Mouse (Mus musculus) lung, postnatal 4 days (tissue): ENCODE measurements around the gene Dnajc2.

Source experiments
- DNase-seq, 2 experiments: peaks; one replicate each; pipeline ENCODE4 v3.0.0; 2021

Dnajc2 gene

DNA sequence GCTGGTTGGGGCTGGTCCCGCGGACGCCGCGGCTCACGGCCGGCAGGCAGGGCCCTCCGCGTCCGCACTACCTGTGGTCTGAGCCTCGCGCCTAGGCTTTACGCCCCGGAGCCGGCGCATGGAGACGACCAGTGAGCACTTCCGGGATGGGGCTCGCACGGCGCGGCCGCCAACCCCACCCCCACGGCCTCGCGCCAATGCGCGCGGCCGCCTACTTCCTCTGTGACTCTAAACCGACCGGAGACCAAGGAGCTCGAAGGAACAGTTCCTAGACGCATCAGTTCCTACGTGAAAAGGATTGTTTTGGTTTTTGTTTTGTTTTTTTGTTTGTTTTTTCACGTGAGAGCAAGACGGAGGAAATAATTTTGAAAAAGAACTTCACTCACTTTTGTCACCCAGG, at the start of gene Dnajc2, which contains the start of gene Psmc2:
Gene Dnajc2, minus strand, starts transcription at position 199 of the 400 bp plus-strand sequence.
Gene Psmc2, plus strand, starts transcription at position 231 of the 400 bp plus-strand sequence.
- DNase-seq, result peak; percentile 92 to 95

DNA sequence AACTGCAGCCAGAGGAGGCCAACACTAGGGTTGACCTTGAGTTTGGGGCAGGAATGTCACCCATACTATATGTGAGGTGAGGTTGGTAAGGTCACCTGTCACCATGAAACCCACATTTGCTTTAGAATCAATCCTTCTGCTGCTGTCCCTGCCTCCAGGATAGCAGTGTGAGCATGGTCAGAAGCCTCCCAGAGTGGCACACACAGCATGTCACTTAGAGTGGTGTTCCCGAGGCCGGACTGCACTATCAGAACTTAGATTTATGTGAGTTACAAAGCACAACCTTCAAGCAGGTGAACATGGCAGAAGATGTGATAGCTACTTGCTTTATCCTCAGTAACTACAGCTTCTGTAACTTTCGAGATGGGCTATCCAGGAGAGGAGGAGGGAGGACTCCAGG, 46.7 kb upstream of the Dnajc2 start:
- no peak for DNase-seq

DNA sequence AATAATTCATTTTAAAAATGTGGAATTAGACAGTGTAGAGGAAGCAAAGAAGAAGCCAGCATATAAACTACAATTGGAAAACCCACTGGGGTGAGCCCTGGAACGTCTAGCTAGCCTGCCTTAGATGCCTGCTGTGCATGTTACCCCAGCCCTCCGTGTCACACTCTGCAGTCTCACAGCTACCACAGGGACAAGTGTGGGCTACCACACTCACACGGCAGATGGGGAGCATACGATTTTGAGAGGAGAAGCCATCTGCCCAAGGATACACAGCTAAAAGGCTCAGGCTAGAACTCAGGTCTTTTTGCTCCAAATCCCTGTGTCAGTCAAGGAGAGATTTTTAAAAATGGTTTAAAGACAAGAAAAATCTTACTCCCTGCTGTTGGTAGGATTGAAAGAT, 43.8 kb upstream of the Dnajc2 start:
- no peak for DNase-seq

DNA sequence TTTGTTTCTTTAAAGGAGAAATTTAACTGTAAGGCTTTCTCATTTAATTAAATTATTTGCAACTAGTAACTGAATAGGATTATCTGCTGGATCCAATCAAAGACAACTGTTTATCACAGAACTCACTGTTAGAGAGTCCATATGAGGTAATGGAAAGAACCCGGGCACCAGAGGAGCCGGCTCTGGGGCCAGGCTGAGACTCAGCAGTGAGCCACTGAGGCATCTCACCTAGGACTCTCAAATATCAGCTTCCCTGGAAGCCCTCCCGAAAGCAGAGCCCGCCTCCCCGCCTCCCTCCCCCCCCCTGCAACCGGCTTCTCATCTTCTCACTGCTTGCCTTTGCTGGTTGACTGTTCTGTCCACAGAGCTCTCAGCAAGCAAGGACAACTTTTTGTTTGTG, 42.6 kb upstream of the Dnajc2 start:
- DNase-seq, result no peak

DNA sequence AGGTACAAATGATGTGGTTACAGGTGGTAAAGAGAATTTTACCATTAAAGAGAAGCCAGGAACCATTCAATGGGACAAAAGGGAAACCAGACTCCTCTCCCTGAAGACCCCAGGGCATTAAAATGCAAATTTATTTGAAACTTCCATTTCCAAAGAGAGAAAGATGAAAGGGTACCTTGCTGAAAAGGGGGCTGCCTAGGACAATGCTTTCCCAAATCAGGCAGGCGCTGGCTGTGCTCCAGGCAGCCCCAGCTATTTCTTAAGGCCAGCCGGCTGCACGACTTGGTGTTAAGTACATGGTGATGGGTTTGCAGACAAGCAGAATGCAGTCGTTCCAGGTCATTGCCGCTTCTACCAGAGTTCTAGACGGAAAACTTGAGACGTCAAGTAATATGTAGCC, 41.3 kb upstream of the Dnajc2 start:
- DNase-seq, result no peak

DNA sequence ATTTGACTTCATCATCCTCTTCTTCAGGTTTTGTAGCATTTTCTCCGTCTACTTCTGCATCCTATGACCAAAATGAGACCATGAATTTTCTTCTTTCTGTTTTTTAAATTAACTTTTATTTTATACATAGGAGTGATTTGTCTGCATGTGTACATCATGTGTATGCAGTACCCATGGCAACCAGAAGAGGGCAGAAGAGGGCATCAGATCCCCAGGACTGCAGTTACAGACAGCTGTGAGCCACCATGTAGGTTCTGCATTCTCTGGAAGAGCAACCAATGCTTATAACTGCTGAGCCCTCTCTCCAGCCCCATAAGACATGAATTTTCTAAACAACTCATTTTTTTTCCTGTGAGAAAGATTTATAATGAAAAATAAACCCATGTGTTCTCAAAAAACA, 28.9 kb upstream of the Dnajc2 start:
- DNase-seq, result peak in 1 of 2 experiments; percentile 41

DNA sequence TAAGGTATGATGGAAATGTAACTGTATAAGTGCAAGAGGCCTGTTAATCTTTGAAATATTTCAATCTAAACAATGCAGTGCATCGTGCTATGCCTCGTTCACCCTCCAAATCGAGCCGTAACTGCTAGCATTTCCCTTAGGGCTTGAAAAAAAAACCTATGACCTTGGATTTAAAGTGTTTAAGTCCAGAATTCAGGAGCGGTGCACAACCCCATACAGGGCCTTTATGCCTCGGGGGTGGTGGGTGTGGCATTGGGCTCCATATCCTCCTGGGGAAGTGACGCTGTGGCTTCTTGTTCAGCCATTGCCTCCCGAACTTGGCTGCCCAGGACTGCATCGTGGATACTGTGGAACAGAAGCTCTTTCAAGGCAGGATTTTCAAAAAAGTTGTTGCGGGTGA, 25.9 kb upstream of the Dnajc2 start:
- no peak for DNase-seq

DNA sequence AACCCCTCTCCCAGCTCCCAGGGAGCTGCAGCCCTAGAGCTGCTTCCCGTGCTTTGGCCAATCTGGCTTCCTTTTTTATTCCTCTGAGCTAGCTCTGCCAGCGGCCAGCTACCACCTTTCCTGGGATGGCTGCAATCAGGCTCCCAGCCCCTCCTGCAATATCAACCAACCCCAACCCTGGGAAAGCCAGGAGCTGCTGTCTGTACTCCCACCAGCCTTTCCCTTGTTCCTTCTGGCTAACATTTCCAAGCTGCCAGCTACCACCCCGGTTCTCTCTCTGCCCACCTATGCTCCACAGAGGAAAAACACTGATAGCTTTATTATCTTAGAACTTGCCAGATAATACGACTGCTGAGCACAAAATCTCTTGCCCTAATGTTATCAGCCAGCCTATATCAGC, 19.8 kb upstream of the Dnajc2 start:
- DNase-seq, result no peak

DNA sequence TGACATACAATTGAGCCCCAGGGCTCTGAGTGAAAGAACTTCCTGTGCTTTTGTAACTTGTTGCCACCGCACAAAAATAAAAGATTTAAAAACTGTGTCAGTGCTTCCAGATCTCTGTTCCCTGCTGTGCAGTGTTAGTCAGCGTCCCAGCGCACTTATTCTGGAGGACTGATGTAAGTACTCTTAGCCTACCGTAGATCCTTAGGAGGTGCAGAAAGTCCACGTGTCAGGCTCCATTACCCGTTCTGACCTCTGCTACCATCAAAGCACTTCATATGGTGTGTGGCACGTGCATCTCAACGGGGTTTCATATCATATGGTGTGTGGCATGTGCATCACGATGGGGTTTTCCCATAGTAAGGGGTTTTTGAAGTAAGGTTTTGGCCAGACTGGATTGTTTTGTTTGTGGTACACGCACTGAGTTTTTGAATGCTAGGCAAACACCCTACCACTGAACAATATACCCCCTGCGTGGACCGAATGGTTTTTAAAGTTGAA, 18.7 kb upstream of the Dnajc2 start:
- DNase-seq, result no peak

DNA sequence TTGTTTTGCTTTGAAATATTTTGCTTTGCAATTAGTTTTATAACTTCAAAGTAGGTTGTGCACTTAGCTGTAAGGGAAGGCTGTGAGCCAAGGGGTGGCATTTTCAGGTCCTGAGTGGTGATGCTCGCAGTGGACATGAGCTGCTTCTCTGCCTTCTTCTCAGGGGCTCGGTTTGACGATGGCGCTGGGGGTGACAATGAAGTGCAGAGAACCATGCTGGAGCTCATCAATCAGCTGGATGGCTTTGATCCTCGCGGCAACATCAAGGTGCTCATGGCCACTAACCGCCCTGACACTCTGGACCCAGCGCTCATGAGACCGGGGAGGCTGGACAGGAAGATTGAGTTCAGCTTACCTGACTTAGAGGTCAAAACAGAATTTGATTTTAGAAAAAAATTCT, 17.9 kb upstream of the Dnajc2 start:
- DNase-seq, result no peak

DNA sequence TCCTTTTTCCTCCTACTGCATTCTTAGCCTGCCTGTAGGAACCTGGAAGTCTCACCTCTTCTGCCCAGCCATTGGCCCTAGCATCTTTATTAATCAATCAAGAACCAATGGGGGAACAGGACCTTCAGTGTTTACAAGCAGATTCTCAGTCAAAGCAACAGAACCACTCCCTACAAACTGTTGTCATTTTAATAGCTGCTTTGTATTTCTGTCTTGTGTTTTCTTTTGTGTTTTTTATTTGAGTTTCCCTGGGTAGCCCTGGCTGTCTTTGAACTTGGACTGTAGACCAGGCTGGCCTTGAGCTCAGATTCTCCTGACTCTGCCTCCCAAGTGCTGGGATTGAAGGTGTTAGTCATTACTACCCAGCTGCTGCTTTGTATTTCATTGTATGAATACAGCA, 7.1 kb upstream of the Dnajc2 start:
- no peak for DNase-seq

DNA sequence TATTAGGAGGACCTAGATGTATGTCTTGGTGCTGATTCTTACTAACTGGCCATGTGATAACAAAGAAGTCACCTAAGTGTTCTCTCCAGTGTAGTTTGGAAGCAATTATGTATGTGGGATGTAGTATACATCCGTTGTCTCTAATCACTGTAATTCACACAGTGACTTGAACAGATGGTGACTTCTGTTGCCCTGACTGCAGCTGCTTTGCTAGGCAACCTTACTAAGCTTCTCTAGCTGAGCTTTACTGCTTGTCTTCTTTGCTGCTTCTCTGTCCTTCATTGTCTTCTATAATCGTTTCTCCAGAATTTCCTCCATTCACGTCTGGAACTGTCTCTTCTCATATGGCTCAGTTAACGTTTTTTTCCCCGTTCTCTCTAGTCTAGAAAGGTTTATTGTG, 4.0 kb upstream of the Dnajc2 start:
- DNase-seq, result no peak

DNA sequence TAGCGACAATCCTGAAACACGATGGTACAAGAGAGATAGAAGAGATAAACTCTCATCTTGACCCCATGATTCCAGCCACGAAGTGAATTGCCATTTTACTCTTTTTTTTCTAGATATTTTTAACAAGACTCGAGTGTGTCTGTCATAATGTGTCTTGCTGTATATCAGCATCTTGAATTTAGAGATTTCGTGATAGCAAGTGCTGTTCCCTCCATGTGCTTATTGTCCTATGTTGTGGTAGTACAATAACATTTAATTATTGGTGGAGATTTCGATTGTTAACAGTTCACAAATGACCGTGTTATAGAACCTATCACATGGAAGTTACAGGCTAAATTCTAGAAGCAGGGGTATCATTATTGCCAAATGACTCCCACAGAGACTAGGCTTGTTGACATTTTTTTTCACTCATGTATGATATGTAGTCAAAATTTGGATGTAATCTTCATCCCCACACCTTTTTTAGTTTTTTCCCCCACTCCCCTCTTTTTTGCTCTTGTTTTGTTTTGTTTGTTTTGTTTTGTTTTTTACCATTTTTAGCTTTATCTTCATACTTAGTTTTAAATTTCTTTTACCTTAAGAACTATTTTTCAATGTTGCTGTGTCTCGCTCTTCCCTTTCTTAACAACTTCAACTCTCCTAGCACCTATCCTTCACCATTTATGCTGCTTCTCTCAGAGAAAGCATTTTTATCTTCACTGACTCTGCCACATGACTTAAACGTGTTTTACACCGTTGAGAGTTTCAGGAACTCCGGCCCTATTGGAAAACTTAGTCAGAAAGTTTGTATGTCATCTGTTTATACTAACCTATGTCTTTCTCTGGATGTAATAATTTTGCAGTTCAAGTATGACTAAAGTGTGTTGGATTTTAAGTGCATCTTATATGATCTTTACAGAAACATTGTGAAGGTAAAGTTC, 2.4 kb upstream of the Dnajc2 start:
- no peak for DNase-seq

DNA sequence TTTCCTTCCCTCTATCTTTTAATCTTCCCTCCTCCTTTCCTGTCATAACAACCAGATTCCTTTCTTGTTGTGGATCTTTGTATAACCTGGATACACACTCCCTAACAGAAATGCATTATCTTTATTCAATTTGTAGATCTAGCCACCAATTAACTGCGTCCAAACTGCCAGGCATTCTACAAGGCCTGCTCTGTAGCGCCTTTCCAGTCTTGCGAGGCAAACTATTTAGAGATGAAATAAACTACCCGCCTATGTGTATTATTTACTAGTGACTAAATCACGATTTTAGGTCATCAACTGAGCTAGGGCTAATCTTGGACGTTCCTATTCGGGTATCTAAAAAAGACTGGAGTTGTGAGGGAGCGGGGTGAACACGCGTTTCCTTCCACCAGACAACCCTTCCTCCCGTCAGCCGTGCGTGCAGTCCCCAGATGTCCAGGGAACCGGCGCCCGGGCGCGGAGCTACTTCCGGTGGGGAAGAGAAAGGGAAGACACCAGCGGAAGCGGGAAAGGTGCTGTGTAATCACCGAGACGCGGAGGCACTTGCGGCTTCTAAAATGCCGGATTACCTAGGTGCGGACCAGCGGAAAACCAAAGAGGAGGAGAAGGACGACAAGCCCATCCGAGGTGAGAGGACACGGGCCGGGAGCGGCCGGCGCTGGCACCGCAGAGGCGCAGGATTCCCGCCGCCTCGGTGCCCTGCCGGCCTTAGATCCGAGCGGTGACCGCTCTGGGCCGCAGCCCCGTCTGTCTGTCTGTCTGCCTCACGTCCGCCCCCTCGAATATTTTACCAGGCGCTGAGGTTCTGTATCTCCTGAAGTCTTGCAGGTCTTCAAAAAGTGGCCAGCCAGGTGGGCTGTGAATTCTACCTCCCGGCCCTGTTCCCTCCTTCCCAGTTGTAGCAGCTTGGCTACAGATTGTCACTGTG, 1.5 kb upstream of the Dnajc2 start:
- DNase-seq, result peak; percentile 94 to 96

DNA sequence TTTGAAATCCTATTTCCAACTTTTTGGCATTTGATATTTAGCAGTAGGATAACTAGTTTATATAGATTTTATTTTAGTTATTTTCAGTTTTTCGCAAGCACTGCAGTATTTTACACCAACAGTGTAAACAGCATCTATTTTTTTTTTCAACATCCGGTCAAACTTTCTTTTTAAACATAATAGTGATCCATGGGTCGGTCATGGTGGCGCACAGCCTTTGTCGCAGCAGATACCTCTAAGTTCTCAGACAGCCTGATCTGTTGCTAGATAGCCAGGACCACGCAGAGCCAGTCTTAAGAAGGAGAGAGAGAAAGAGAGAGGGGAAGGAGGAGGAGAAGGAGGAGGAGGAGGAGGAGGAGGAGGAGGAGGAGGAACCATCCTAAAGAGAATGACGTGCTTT, 725 bp upstream of the Dnajc2 start:
- no peak for DNase-seq

DNA sequence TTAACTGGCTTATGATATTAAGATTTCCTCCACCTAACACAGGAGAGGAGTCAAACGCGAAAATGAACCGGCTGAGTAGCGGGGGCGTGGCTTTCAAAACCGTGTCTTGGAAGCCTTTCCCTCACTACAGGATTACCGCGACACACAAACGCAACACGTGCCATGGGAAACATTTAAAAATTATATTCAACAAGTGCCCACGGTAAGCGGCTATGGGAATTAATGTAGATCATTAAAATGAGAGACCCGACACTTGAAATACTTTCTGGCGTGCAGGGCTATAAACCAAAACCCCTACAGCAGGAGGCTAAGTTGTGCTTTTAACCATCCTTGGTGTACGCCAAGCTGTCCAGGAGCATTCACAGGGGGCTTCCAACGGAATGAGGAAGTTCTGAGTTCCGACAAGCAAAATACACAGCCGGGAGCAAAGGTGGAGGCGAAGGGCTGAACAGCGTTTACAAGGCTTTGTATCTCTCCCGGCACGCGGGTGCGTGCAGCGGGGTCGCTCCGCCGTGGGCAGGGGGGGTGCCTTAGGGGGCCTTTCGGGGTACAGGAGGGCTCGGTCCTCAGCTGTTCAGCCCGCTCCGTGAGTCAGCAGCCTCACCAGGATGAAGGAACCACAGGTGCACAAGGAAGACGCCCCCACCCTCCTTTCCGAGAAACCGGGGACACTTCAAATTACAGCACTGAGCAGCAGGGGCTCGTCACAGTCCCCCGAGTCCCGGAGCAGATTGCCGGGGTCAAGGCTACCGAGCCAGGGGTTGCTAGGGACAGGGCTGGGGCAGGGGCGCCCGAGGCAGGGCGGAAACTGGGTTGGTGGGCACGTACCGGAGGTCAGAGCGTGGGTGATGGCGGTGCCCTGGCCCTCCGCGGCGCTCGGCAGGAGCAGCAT, 644 bp downstream of the Dnajc2 start:
- DNase-seq, result peak in 1 of 2 experiments; percentile 9

DNA sequence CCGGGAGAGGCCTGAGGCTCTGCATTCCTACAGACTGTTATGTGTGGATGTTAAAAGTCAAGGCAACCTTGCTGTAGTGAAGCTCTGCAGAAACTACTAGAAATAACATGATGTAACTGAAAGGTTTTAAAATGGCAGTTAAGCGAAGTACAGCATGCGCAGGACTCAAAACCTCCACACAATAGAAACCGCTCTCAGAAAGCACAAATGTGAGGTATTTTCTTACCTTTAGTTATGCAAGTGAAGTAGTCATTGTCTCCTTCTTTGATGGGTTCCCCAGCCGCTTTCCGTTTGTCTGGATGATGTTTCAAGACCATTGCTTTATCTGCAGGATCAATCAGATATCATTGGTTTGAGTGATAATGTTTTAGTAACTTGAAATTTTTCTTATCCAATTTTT, 8.6 kb downstream of the Dnajc2 start:
- no peak for DNase-seq

DNA sequence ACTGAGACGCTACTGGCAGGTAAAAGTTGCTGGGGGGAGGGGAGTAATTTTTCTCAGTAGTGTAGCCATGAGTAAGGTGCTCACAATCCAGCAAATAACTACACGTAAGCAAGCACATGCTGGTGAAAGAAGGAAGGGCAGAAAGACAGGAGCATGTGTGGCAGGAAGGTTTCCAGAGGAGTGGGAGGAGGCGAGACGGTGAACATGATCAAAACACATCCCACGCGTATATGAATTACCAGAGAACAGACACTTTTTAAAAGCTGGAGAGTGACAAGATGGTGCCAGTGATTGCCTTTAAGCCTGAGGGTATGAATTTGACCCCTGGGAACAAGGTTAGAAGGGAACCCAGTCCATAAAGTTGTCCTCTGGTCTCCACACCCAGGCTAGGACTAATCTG, 15.2 kb downstream of the Dnajc2 start:
- DNase-seq, result no peak

DNA sequence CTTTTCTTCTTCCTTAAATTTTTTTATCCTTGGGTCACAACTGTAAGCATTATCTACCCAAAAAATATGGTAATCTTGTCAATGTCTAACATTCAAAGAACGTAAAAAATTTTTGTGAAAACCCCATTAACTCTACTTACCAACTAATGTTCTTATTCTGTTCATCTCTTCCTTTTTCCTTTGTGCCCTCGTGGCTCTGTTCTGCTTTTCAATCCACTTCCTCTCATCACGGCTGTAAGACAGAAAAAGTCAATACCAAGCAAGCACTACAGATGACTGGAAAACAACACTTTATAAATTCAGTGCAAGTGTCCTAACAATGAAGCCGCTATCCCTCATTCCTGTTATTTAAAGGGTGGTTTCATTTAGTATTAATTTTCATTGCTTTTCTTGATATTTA, 16.5 kb downstream of the Dnajc2 start:
- no peak for DNase-seq

DNA sequence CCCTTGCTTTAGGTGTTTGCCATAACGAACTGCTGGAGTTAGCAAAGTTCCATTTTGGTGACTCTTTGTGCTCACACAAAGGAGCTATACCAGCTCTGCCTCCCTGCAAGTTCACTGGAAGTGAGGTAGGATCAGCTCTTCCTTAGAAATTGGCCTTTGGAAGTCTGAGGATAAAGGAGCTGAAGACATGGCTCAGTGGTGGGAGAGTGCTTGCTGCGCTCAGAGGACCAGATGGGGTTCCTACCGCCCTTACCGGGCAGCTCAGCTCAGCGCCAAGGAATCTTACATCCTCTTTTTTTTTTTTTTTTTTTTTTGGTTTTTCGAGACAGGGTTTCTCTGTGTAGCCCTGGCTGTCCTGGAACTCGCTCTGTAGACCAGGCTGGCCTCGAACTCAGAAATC, 39.1 kb downstream of the Dnajc2 start:
- no peak for DNase-seq

DNA sequence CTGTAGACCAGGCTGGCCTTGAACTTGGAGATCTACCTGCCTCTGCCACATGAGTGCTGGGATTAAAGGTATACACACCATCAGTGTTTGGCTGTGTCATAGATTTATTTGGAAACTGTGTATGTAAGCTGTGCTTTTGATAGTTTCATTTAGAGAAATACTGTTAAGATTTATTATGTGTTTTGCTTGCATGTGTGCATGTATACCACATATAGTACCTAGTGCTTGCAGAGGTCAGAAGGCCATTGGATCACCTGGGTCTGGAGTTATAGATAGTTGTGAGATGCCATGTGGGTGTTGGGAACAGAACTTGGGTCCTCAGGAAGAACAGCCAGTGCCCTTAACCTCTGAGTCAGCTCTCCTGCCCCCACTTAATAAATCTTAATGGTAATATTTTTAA, 40.4 kb downstream of the Dnajc2 start:
- no peak for DNase-seq

DNA sequence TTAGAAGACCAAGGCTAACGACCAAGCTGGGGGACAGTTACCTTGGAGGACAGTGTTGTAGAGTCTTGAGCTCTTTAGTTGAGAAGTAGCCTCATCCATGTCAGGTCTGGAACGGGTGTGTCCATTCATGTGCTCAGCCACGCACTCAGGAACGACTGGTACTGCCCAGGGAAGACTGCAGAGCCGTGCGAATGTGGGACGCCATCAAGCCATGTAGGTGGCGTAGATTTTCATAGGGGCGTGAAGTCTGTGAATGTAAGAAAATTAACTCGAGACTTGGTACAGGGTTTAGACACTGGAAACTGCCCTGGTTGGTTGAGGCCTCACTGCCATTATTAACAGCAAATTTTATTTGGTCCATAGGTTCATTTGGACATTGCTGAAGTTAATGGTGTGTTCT, 41.4 kb downstream of the Dnajc2 start:
- no peak for DNase-seq

DNA sequence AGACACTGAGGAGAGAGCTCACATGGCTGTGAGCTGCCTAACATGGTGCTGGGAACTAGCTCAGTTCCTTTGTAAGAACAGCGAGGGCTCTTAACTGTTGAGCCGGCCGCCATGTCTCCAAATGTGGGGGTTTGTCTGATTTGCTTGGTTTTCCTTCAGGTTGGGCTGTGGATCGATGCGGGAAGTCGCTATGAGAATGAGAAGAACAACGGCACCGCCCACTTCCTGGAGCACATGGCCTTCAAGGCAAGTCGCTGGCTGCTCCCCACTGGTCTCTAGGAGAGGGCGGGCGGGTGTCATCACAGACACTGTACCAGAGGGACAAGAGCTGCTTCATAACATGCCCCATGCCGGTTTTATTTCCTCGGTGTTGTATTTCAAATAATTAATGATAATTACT, 45.2 kb downstream of the Dnajc2 start:
- no peak for DNase-seq
